Mouse (Mus musculus) liver, adult 2 months (tissue): ENCODE data around the gene Tprg.

Experiments used
- CTCF ChIP-seq: fragments of 200-500 bp; IDR thresholded peaks from 2 replicates; pipeline ENCODE4 v1.5.1; 2011; ENCODE audit warnings: low read depth, low read length, control low read depth
- POLR2A ChIP-seq: fragments of 200-500 bp; IDR thresholded peaks from 2 replicates; pipeline ENCODE4 v1.6.1; 2011; ENCODE audit warnings: low read length, control low read depth; ENCODE audit not compliant: insufficient read depth; ENCODE audit errors: extremely low read depth

DNA sequence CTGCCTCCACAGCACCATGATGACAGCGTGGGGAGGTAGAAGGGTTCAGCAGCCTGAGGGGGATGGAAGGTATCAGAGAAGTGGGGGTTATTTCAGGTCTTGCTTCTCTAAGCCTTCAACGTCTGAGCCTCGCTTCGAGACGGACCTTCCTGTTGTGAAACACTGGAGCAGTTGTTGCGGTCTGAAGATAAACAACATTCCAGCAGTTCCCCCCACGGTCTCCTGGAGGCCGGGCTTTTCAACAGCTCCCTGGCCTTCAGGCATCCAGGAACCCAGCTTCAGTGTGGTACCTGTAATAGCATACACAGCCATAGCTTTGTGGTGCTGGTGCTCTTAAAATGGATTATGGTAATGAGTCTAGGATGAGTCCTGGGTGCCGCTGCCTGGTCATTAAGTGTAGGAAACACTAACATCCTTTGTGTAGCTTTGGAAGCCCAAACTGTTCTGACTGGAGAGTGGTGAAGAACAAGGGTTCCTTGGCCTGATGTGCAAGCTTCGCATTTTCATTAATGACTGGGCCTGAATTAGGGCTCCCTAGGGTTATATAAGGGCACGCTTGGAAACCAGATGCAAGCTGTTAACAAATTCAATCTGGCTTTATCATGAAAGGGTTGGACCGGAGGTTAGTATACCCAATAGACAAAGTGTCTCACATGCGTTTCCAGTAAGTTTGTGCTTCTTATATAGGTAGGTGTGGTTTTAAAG lies 179.0 kb downstream of the Tprg start:
- no peak for TF ChIP-seq CTCF
- TF ChIP-seq POLR2A = no peak
